Mouse (Mus musculus): ENCODE results near the gene H60b. TPM values are rescaled to one million over a fixed set of nuclear protein-coding genes. Genes with fewer than 3 reads are reported as not detected.

Gene H60b
- not detected in 2 replicates for polyA plus RNA-seq (2021; fragmentation: Nextera tagmentation)
- long read RNA-seq, experiment 1 = 0 reads
- long read RNA-seq, experiment 2 = 0 reads

GRCm38 (mm10) chr10:22158310-22158999 lies at the start of gene H60b, which contains the start of gene Raet1e:
TSS of gene H60b (plus strand) at chr10:22158586.
TSS of gene Raet1e (plus strand) at chr10:22158569.

GRCm38 (mm10) chr10:22149073-22149690 lies 9.2 kb upstream of the H60b start, which contains the start of gene E030030I06Rik:
TSS of gene E030030I06Rik (minus strand) at chr10:22149270.

Other genes starting within 250 kb of the H60b start
- not detected in 2 replicates for gene 4930444G20Rik, start 90.5 kb upstream of the H60b start, polyA plus RNA-seq (2021; fragmentation: Nextera tagmentation)
- gene E030030I06Rik, start 9.3 kb upstream of the H60b start, polyA plus RNA-seq (2021; fragmentation: Nextera tagmentation) = 0.67 and 1.7 TPM in 2 replicates
- gene Raet1e, start within 50 bp of the H60b start, polyA plus RNA-seq (2021; fragmentation: Nextera tagmentation) = not detected in 2 replicates
- not detected in 2 replicates for gene Raet1d, start 202.0 kb downstream of the H60b start, polyA plus RNA-seq (2021; fragmentation: Nextera tagmentation)

Data from layer of hippocampus, adult 6 months (tissue).